Comparison of ENCODE assay signal across 14 mouse cellular contexts in the genomic region with DNA sequence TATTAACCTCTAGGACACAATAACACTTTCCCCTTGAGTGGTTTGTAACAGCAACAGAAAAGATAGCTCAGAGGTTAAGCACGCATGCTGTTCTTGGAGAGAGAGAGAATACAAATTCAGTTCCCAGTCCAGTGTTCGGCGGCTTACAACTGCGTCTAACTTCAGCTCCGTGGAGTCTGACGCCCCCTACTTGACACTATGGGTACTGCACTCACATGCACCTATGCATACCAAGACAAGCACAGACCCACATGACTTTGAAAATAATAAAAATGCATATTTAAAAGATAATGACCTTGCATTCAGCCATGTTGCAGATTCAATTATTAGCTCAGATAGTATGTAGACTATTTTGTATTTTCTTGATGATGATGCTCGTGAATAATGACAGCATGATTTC. TPM values are rescaled to one million over a fixed set of nuclear protein-coding genes. Genes with fewer than 3 reads are reported as not detected.
DNase-seq lines count a peak whose midpoint lies in the region; ATAC-seq and TF ChIP-seq lines count a peak whose summit lies in the region.
"Had no signal": no experiment of that assay in that cellular context is flagged by ENCODE, and none has a peak within 500 bp of the region (broad histone marks: within the 10 kb centered on the region; RNA-seq: fewer than 3 reads in every experiment).

No protein-coding gene starts in this region.

- H3K27ac ChIP-seq in lung, postnatal 0 days (ENCODE audit: low read length) = no peak overlapping the region
- H3K27ac ChIP-seq in midbrain, embryonic 14.5 days (replicated peaks; ENCODE audit: low read depth, low read length) = no peak overlapping the region
- H3K27ac ChIP-seq: heart, embryonic 10.5 days; limb, embryonic 13.5 days had no signal

- H3K4me3 ChIP-seq in lung, postnatal 0 days (ENCODE audit: low read depth, low read length) = no peak overlapping the region
- no peak overlapping the region for H3K4me3 ChIP-seq in midbrain, embryonic 14.5 days (replicated peaks; ENCODE audit: low read depth, low read length)
- H3K4me3 ChIP-seq: heart, embryonic 10.5 days; limb, embryonic 13.5 days; megakaryocyte, embryonic 14.5 days had no signal

- H3K9me3 ChIP-seq in lung, postnatal 0 days (ENCODE audit: low read length) = no peaks in the 10 kb centered on the region
- H3K9me3 ChIP-seq in midbrain, embryonic 14.5 days (ENCODE audit: control insufficient read depth, low read length) = no peaks in the 10 kb centered on the region
- H3K9me3 ChIP-seq: heart, embryonic 10.5 days; limb, embryonic 13.5 days had no signal

- no peaks in the 10 kb centered on the region for H3K36me3 ChIP-seq in lung, postnatal 0 days (ENCODE audit: insufficient read depth, low read length)
- H3K36me3 ChIP-seq in midbrain, embryonic 14.5 days (ENCODE audit: control insufficient read depth, insufficient read depth, low read length) = no peaks in the 10 kb centered on the region
- H3K36me3 ChIP-seq: heart, embryonic 10.5 days; limb, embryonic 13.5 days had no signal

- 58% methylated on average over 7 of the region's 7 CpGs for WGBS in lung, postnatal 0 days
- 59% methylated on average over 7 of the region's 7 CpGs for WGBS in midbrain, embryonic 14.5 days

- DNase-seq in CD4-positive, CD25-positive, alpha-beta regulatory T cell, adult 2 months (ENCODE audit: low read depth, low spot score) = peak; percentile 62
- DNase-seq in lung, postnatal 0 days (ENCODE audit: low spot score) = no peak
- DNase-seq in lung, postnatal 25 days (ENCODE audit: low spot score) = no peak
- DNase-seq in induced T-regulatory cell, adult 2 months (ENCODE audit: low read depth) = peak; percentile 65
- DNase-seq in thymus, postnatal 25 days = peak; percentile 52
- no peak for DNase-seq in right cerebral cortex, postnatal 10 days (ENCODE audit: low spot score in 2 of 2)
- no peak for DNase-seq in midbrain, embryonic 14.5 days
- DNase-seq: adrenal gland, adult 2 months; cerebellum, adult 11-12 months; right cerebral cortex, adult 18-20 months had no signal

- H3K9ac ChIP-seq in lung, postnatal 0 days (replicated peaks; ENCODE audit: low read depth) = no peak overlapping the region
- H3K9ac ChIP-seq in midbrain, embryonic 14.5 days (replicated peaks; ENCODE audit: low read length) = no peak overlapping the region
- H3K9ac ChIP-seq: limb, embryonic 13.5 days had no signal

- peak; percentile 41 for TF ChIP-seq CTCF in lung, postnatal 0 days (IDR thresholded peaks at IDR 0.05)

- no peaks in the 10 kb centered on the region for H3K27me3 ChIP-seq in lung, postnatal 0 days (replicated peaks; ENCODE audit: insufficient read depth, low read length)
- H3K27me3 ChIP-seq in midbrain, embryonic 14.5 days (ENCODE audit: control insufficient read depth, insufficient read depth, low read length) = no peaks in the 10 kb centered on the region
- H3K27me3 ChIP-seq: limb, embryonic 13.5 days; megakaryocyte, embryonic 14.5 days had no signal

- no peak for ATAC-seq in CD4-positive, CD25-positive, alpha-beta regulatory T cell, adult 4 months
- ATAC-seq in lung, postnatal 0 days = no peak
- ATAC-seq in midbrain, embryonic 14.5 days (ENCODE audit: low FRiP score, low TSS enrichment) = no peak

- H3K4me2 ChIP-seq in lung, postnatal 0 days (replicated peaks; ENCODE audit: low read depth, low read length) = no peak overlapping the region
- no peak overlapping the region for H3K4me2 ChIP-seq in midbrain, embryonic 14.5 days (ENCODE audit: low read length)
- H3K4me2 ChIP-seq: limb, embryonic 13.5 days had no signal

- H3K4me1 ChIP-seq in lung, postnatal 0 days (ENCODE audit: insufficient read depth, low read depth, low read length) = no peaks in the 10 kb centered on the region
- no peaks in the 10 kb centered on the region for H3K4me1 ChIP-seq in midbrain, embryonic 14.5 days (ENCODE audit: control insufficient read depth, insufficient read depth, low read length)
- H3K4me1 ChIP-seq: heart, embryonic 10.5 days; limb, embryonic 13.5 days; megakaryocyte, embryonic 14.5 days had no signal

- TF ChIP-seq EP300 in lung, postnatal 0 days (IDR thresholded peaks at IDR 0.05) = no peak

RNA-seq across cellular contexts. Expression of a gene that starts 11.6 kb away (rescaled TPM):
- polyA plus RNA-seq in CD4-positive, CD25-positive, alpha-beta regulatory T cell, adult 4 months (2017; shearing (Covaris generic)) = 1 to 10 TPM; 3.6 to 5.0 TPM
- polyA plus RNA-seq in lung, postnatal 0 days (2015; fragmentation: Nextera tagmentation; extraction: Ambion mirVana) = 2.5 and 2.6 TPM in 2 replicates
- 3.5 and 4.6 TPM in 2 replicates for polyA plus RNA-seq in midbrain, embryonic 14.5 days (2014; fragmentation: Nextera tagmentation; extraction: Ambion mirVana)

RNA-seq across cellular contexts. Expression of a gene that starts 55.3 kb away (rescaled TPM):
- under 1 TPM; 0.20 to 0.32 TPM for polyA plus RNA-seq in CD4-positive, CD25-positive, alpha-beta regulatory T cell, adult 4 months (2017; shearing (Covaris generic))
- polyA plus RNA-seq in lung, postnatal 0 days (2015; fragmentation: Nextera tagmentation; extraction: Ambion mirVana) = 171 and 207 TPM in 2 replicates
- polyA plus RNA-seq in midbrain, embryonic 14.5 days (2014; fragmentation: Nextera tagmentation; extraction: Ambion mirVana) = 2.9 and 5.8 TPM in 2 replicates
- polyA plus RNA-seq: adrenal gland, adult 2 months had no signal

Comparison
In these comparisons a context has a peak if more than half of its experiments do, and no peak if none do; other contexts are left out.
1. DNase-seq: peak in CD4-positive, CD25-positive, alpha-beta regulatory T cell, adult 2 months (single experiment), induced T-regulatory cell, adult 2 months (single experiment) and thymus, postnatal 25 days (single experiment); none in lung, postnatal 0 days (single experiment), lung, postnatal 25 days (single experiment), right cerebral cortex, postnatal 10 days (0 of 2) and midbrain, embryonic 14.5 days (single experiment).
2. RNA of a gene that starts 55.3 kb away (polyA plus RNA-seq): 171 to 207 TPM in lung, postnatal 0 days; 2.9 to 5.8 TPM in midbrain, embryonic 14.5 days and 0.20 to 0.32 TPM in CD4-positive, CD25-positive, alpha-beta regulatory T cell, adult 4 months; every median in the first group is over 10 times any median in the second.